Mouse (Mus musculus) left cerebral cortex, postnatal 14 days (tissue): ENCODE data around the gene Rnase1. TPM values are rescaled to one million over a fixed set of nuclear protein-coding genes. Genes with fewer than 3 reads are reported as not detected.
A peak's percentile ranks its signal among the peaks of the same experiment; 100 is the strongest.

Experiments
- DNase-seq, 2 experiments: peaks; one replicate each; pipeline ENCODE4 v3.0.0; 2021 to 2022; ENCODE audit warnings: low spot score in 2 of 2, mixed read lengths in 1 of 2
- intact Hi-C: fragments of 180-260 bp; cut with DNase I; formaldehyde crosslinking; loops from one replicate; pipeline ENCODE4 v1.15.1; 2025
- total RNA-seq, 2 experiments: library from RNA; stranded (reverse); gene quantifications; 2 replicates each; pipeline ENCODE4 v1.2.3; 2021

Rnase1 gene
- total RNA-seq, 2 experiments from 2014 or later = 0.48 TPM; not detected in 1

DNA sequence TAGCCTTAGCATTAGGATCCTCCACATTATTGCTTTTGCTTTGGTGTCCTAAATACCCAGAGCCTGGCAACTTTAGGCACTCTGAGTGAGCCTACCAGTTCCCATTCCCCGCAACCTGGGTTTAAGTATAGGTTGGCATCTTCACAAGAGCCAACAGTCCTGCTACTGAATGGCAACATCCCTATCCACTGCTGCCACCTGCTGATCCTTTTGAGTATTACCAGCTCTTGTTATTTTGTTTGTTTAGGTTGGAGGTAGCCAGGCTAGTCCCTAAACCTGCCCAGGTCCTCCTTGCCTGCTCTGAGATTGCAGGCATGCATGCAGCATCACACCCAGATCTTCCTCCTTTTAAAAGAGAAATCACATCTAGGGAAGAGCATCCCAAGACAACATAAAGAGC, 48.3 kb downstream of the Rnase1 start:
- intact Hi-C loops = loop anchor here (5.0 kb wide), 1 partner anchor 71 kb away; no protein-coding TSS in a partner anchor
- peak; percentile 94 to 95 for DNase-seq

DNA sequence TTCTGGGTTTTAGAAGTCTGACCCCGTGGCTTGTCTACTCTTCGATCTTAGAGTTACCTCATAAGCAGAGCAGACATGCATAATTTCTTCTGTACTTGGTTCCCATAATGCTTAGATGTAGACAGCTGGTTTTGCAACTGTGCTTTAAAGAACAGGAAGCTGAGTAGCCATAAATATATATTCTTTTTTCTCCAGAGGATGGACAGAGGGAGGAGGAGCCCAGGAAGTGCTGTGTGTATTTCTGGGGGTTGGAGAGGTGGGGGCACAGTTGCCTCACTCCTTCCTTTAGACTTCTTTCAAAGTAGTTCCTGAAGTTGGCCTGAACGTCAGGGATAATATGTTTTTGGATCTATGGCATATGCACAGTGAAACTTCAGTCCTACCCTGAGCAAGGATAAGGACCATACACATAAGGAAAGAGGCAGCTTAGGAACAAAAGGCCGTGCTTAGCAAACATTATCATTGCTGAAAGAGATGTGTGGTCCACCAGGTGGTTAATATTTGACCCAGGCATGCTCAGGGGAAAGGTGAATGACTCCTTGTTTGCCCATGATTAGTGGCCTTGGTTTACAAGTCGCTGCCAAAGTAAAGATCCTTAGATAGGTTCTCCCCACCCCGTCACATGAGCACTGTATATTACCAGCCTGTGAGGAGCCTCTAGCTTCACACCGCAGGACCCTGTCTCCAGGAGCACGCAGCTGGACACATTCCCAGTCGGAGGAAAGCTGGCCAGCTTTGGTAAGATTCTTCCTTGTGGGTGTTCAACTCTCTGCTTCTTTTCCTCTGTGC, 50.7 kb downstream of the Rnase1 start:
- DNase-seq = no peak
- intact Hi-C loops = loop anchor here (5.0 kb wide), 1 partner anchor 69 kb away; no protein-coding TSS in a partner anchor

Other genes starting within 250 kb of the Rnase1 start
- 1 to 10 TPM; 2.0 to 2.9 TPM for gene Klhl33, start 249.3 kb downstream of the Rnase1 start, total RNA-seq
- gene Osgep, start 221.9 kb downstream of the Rnase1 start, total RNA-seq = 10 to 100 TPM; 35.1 to 39.7 TPM
- gene Apex1, start 221.8 kb downstream of the Rnase1 start, total RNA-seq = 10 to 100 TPM; 57.7 to 61.1 TPM
- gene Pip4p1, start 215.9 kb downstream of the Rnase1 start, total RNA-seq = 10 to 100 TPM; 87.3 to 98.4 TPM
- gene Pnp, start 215.7 kb downstream of the Rnase1 start, total RNA-seq = 10 to 100 TPM; 13.7 to 15.2 TPM
- gene Gm49342, start 202.3 kb downstream of the Rnase1 start, total RNA-seq = 10 to 100 TPM in 1 of 2 experiments, 1 to 10 TPM in 1; 9.2 to 14.4 TPM
- 1 to 10 TPM in 1 of 2 experiments, under 1 TPM in 1; 0.68 to 1.5 TPM for gene Pnp2, start 190.8 kb downstream of the Rnase1 start, total RNA-seq
- under 1 TPM in 1 of 2 experiments, not detected in 1; 0.30 TPM for gene Rnase10, start 139.0 kb downstream of the Rnase1 start, total RNA-seq
- not detected for gene Rnase9, start 104.9 kb downstream of the Rnase1 start, total RNA-seq
- gene Rnase11, start 96.6 kb downstream of the Rnase1 start, total RNA-seq = not detected
- not detected for gene Rnase12, start 89.1 kb downstream of the Rnase1 start, total RNA-seq
- not detected for gene Olfr750, start 72.3 kb downstream of the Rnase1 start, total RNA-seq
- 10 to 100 TPM; 19.0 to 20.1 TPM for gene Rnase4, start 55.7 kb downstream of the Rnase1 start, total RNA-seq
- 1 to 10 TPM; 2.9 to 4.1 TPM for gene Ang, start 55.6 kb downstream of the Rnase1 start, total RNA-seq
- not detected for gene Eddm3b, start 32.4 kb downstream of the Rnase1 start, total RNA-seq
- not detected for gene Rnase6, start 22.9 kb downstream of the Rnase1 start, total RNA-seq
- not detected for gene Rnase2b, start 15.5 kb upstream of the Rnase1 start, total RNA-seq
- not detected for gene Ang2, start 52.4 kb upstream of the Rnase1 start, total RNA-seq
- not detected for gene Ear14, start 56.6 kb upstream of the Rnase1 start, total RNA-seq
- not detected for gene Rnase2a, start 109.3 kb upstream of the Rnase1 start, total RNA-seq
- not detected for gene Gm7247, start 215.0 kb upstream of the Rnase1 start, total RNA-seq